Mouse (Mus musculus): ENCODE measurements around the gene Cfap74. TPM values are rescaled to one million over a fixed set of nuclear protein-coding genes. Genes with fewer than 3 reads are reported as not detected.

Gene Cfap74
- polyA plus RNA-seq, 1 experiment from 2014 or later, result 0.07 TPM

- 56% methylated on average over 5 of the region's 5 CpGs for WGBS (ENCODE audit: insufficient replicate concordance)
- no peak for ATAC-seq (ENCODE audit: insufficient read depth)
- no peaks in the 10 kb centered on the region for H3K27me3 ChIP-seq
- no peaks in the 10 kb centered on the region for H3K4me1 ChIP-seq (replicated peaks)
- no peak overlapping the region for H3K9ac ChIP-seq
- no peak overlapping the region for H3K27ac ChIP-seq (replicated peaks)
- H3K4me2 ChIP-seq, result no peak overlapping the region
- H3K9me3 ChIP-seq (replicated peaks), result no peaks in the 10 kb centered on the region
- H3K36me3 ChIP-seq (replicated peaks), result no peaks in the 10 kb centered on the region
- H3K4me3 ChIP-seq (replicated peaks), result no peak overlapping the region
Measured at GRCm38 (mm10) chr4:155433993-155434392, 25.0 kb downstream of the Cfap74 start.

GRCm38 (mm10) chr4:155442808-155443207 lies 33.8 kb downstream of the Cfap74 start:
- WGBS (ENCODE audit: insufficient replicate concordance), result 56% methylated on average over 3 of the region's 3 CpGs
- no peak overlapping the region for H3K9ac ChIP-seq
- no peaks in the 10 kb centered on the region for H3K36me3 ChIP-seq (replicated peaks)
- H3K4me1 ChIP-seq (replicated peaks), result no peaks in the 10 kb centered on the region
- H3K4me2 ChIP-seq, result no peak overlapping the region
- H3K9me3 ChIP-seq (replicated peaks), result no peaks in the 10 kb centered on the region
- H3K4me3 ChIP-seq (replicated peaks), result no peak overlapping the region
- H3K27me3 ChIP-seq, result no peaks in the 10 kb centered on the region; the same call in 1 of the 2 replicates
- H3K27ac ChIP-seq (replicated peaks), result no peak overlapping the region
- no peak for ATAC-seq (ENCODE audit: insufficient read depth)

GRCm38 (mm10) chr4:155451597-155451996 lies 42.6 kb downstream of the Cfap74 start:
- Histone ChIP-seq H3K4me3 (replicated peaks) (no peak overlapping the region), H3K36me3 (replicated peaks) (no peaks in the 10 kb centered on the region), H3K9ac (no peak overlapping the region), H3K27ac (replicated peaks) (no peak overlapping the region), H3K9me3 (replicated peaks) (no peaks in the 10 kb centered on the region), H3K4me2 (no peak overlapping the region), H3K4me1 (replicated peaks) (no peaks in the 10 kb centered on the region), H3K27me3 (no peaks in the 10 kb centered on the region)
- ATAC-seq (ENCODE audit: insufficient read depth), result no peak
- WGBS (ENCODE audit: insufficient replicate concordance), result 54% methylated on average over 10 of the region's 10 CpGs

DNA sequence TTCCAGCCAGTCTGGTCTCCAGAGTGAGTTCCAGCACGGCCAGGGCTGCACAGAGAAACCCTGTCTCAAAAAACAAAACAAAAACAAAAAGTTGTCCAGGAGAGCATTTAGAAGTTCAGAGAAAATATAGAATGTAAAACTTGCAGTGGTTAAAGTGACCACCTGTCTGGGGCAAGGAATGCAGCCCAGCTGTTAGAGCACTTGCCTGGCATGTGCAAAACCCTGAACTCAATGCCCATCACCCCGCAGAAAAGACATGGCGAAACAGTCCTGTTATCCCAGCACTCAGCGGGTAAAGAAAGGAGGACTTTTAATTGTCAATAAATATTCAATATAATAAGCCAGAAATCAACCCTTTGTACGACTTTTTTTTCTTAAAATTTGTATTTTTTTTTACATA lies 49.6 kb downstream of the Cfap74 start:
- H3K27ac ChIP-seq (replicated peaks), result no peak overlapping the region
- WGBS (ENCODE audit: insufficient replicate concordance), result 58% methylated on average over 5 of the region's 5 CpGs
- no peak overlapping the region for H3K4me2 ChIP-seq
- no peak overlapping the region for H3K9ac ChIP-seq
- H3K27me3 ChIP-seq, result 0 out of 2 replicates have a peak, but pooled peaks cover 6% of the 10 kb centered on the region
- no peaks in the 10 kb centered on the region for H3K4me1 ChIP-seq (replicated peaks)
- ATAC-seq (ENCODE audit: insufficient read depth), result no peak
- H3K9me3 ChIP-seq (replicated peaks), result no peaks in the 10 kb centered on the region
- no peak overlapping the region for H3K4me3 ChIP-seq (replicated peaks)
- H3K36me3 ChIP-seq (replicated peaks), result no peaks in the 10 kb centered on the region

DNA sequence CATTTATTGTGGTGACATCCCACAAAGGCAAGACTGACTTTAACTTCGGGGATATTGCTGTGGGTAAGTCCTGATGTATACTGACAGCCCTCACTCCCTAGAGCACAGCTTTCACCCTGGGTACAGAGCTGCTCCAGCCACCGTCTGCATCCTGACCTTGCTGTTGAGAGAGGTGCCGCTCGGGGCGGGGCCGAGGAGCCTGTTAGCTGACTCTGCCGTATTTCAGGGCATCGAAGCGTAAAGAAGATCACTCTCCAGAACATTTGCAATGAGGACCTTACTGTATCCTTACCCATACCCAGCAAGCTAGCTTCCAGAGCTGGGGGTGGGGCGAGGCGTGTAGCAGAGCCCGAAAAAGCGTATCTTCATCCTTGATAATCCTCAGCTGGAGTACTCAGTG lies 54.1 kb downstream of the Cfap74 start:
- Histone ChIP-seq H3K9me3 (replicated peaks) (no peaks in the 10 kb centered on the region), H3K27ac (replicated peaks) (no peak overlapping the region), H3K4me3 (replicated peaks) (no peak overlapping the region), H3K27me3 (0 out of 2 replicates have a peak, but pooled peaks cover 9% of the 10 kb centered on the region), H3K36me3 (replicated peaks) (no peaks in the 10 kb centered on the region), H3K9ac (no peak overlapping the region), H3K4me2 (no peak overlapping the region), H3K4me1 (replicated peaks) (no peaks in the 10 kb centered on the region)
- no peak for ATAC-seq (ENCODE audit: insufficient read depth)
- 68% methylated on average over 13 of the region's 13 CpGs for WGBS (ENCODE audit: insufficient replicate concordance)

- 68% methylated on average over 6 of the region's 6 CpGs for WGBS (ENCODE audit: insufficient replicate concordance)
- ATAC-seq (ENCODE audit: insufficient read depth), result no peak
- no peak overlapping the region for H3K27ac ChIP-seq (replicated peaks)
- no peaks in the 10 kb centered on the region for H3K4me1 ChIP-seq (replicated peaks)
- H3K9me3 ChIP-seq (replicated peaks), result no peaks in the 10 kb centered on the region
- peaks cover 14% of the 10 kb centered on the region; the same call in 1 of the 2 replicates for H3K27me3 ChIP-seq
- H3K4me2 ChIP-seq, result no peak overlapping the region
- H3K9ac ChIP-seq, result no peak overlapping the region
- no peaks in the 10 kb centered on the region for H3K36me3 ChIP-seq (replicated peaks)
- H3K4me3 ChIP-seq (replicated peaks), result no peak overlapping the region
Measured at GRCm38 (mm10) chr4:155463611-155464010, 54.6 kb downstream of the Cfap74 start.

GRCm38 (mm10) chr4:155464061-155464460 lies 55.1 kb downstream of the Cfap74 start:
- WGBS (ENCODE audit: insufficient replicate concordance), result 69% methylated on average over 4 of the region's 4 CpGs

DNA sequence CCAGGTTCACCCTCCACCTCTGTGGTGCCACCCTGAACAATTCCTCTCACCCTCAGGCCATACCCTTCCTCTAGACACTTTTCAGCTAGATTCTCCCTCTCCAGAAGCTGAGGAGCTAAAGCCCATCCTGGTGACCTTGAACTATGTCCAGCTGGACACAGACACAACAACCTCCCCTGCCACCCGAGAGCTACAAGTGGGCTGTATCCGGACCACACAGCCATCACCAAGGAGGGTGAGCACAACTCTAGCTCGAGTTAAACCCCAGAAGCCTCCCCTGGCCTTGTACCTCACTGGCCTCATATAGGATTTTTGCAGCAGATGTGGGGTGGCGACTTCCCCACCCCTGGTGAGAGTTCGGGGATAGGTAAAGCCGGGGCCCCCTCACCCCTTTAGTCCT lies 56.6 kb downstream of the Cfap74 start:
- H3K27me3 ChIP-seq, result peaks cover 33% of the 10 kb centered on the region

More at GRCm38 (mm10) chr4:155464061-155464460, 55.1 kb downstream of the Cfap74 start:
- no peak overlapping the region for H3K9ac ChIP-seq
- H3K4me3 ChIP-seq (replicated peaks), result no peak overlapping the region
- peaks cover 4% of the 10 kb centered on the region for H3K4me1 ChIP-seq (replicated peaks)
- peaks cover 17% of the 10 kb centered on the region; the same call in 1 of the 2 replicates for H3K27me3 ChIP-seq
- H3K4me2 ChIP-seq, result no peak overlapping the region
- no peaks in the 10 kb centered on the region for H3K36me3 ChIP-seq (replicated peaks)
- H3K27ac ChIP-seq (replicated peaks), result no peak overlapping the region
- no peaks in the 10 kb centered on the region for H3K9me3 ChIP-seq (replicated peaks)
- no peak for ATAC-seq (ENCODE audit: insufficient read depth)

GRCm38 (mm10) chr4:155466080-155466479 lies 57.1 kb downstream of the Cfap74 start:
- Histone ChIP-seq H3K4me2 (no peak overlapping the region), H3K9me3 (replicated peaks) (no peaks in the 10 kb centered on the region), H3K27me3 (peaks cover 37% of the 10 kb centered on the region), H3K4me1 (replicated peaks) (peaks cover 7% of the 10 kb centered on the region), H3K4me3 (replicated peaks) (no peak overlapping the region), H3K9ac (no peak overlapping the region), H3K36me3 (replicated peaks) (no peaks in the 10 kb centered on the region), H3K27ac (replicated peaks) (no peak overlapping the region)
- ATAC-seq (ENCODE audit: insufficient read depth), result no peak
- 65% methylated on average over 5 of the region's 5 CpGs for WGBS (ENCODE audit: insufficient replicate concordance)

More for the DNA sequence above, 56.6 kb downstream of the Cfap74 start:
- 59% methylated on average over 6 of the region's 6 CpGs for WGBS (ENCODE audit: insufficient replicate concordance)
- H3K9me3 ChIP-seq (replicated peaks), result no peaks in the 10 kb centered on the region
- no peak overlapping the region for H3K9ac ChIP-seq
- H3K4me1 ChIP-seq (replicated peaks), result peaks cover 7% of the 10 kb centered on the region
- no peak overlapping the region for H3K4me2 ChIP-seq
- H3K4me3 ChIP-seq (replicated peaks), result no peak overlapping the region
- no peaks in the 10 kb centered on the region for H3K36me3 ChIP-seq (replicated peaks)
- ATAC-seq (ENCODE audit: insufficient read depth), result no peak
- H3K27ac ChIP-seq (replicated peaks), result no peak overlapping the region

GRCm38 (mm10) chr4:155467237-155468010 lies 58.4 kb downstream of the Cfap74 start:
- 51% methylated on average over 13 of the region's 13 CpGs for WGBS (ENCODE audit: insufficient replicate concordance)

DNA sequence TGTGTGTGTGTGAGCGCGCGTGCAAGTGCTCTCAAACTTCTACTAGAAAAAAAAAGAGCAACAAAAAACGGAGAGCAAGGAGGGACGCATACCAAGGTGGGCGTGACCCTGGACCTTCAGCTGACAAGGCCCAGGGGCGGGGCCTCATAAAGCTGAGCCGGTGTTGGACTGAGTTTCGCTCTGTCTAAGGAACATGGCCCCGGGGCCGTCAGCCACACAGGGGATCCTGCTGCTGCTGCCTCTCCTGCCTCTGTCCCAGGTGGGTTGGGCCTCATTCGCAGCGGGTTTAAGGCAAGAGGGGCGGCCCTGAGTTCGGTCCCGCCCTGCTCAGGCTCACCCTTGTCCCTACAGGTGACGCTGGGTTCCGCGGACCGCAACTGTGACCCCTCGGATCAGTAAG lies 60.0 kb downstream of the Cfap74 start, which contains the start of gene Tmem52:
Gene Tmem52, plus strand, starts transcription at position 163 of the 400 bp plus-strand sequence.
- no peak within 1 kb of the TSS for H3K27ac ChIP-seq (replicated peaks)
- peak within 1 kb of the TSS; percentile 72 for H3K4me2 ChIP-seq
- peak within 1 kb of the TSS; percentile 49 for H3K4me3 ChIP-seq (replicated peaks)
- WGBS (ENCODE audit: insufficient replicate concordance), result 9% methylated on average over 21 of the region's 21 CpGs
- H3K9ac ChIP-seq, result 0 out of 2 replicates have a peak within 1 kb of the TSS, but pooled peaks have one; percentile 32
- peaks cover 9% of the 10 kb centered on the region for H3K4me1 ChIP-seq (replicated peaks)
- peaks cover 41% of the 10 kb centered on the region for H3K27me3 ChIP-seq
- peak; percentile 22 for ATAC-seq (ENCODE audit: insufficient read depth)
- no peaks in the 10 kb centered on the region for H3K36me3 ChIP-seq (replicated peaks)
- no peaks in the 10 kb centered on the region for H3K9me3 ChIP-seq (replicated peaks)

More at GRCm38 (mm10) chr4:155467237-155468010, 58.4 kb downstream of the Cfap74 start:
- Histone ChIP-seq H3K9ac (no peak overlapping the region), H3K9me3 (replicated peaks) (no peaks in the 10 kb centered on the region), H3K4me2 (no peak overlapping the region), H3K27ac (replicated peaks) (no peak overlapping the region), H3K27me3 (peaks cover 41% of the 10 kb centered on the region), H3K4me1 (replicated peaks) (peaks cover 7% of the 10 kb centered on the region), H3K36me3 (replicated peaks) (no peaks in the 10 kb centered on the region), H3K4me3 (replicated peaks) (no peak overlapping the region)
- no peak for ATAC-seq (ENCODE audit: insufficient read depth)

All from liver, embryonic 15.5 days (tissue).